Mouse (Mus musculus): ENCODE results near the gene Fancc. TPM values are rescaled to one million over a fixed set of nuclear protein-coding genes. Genes with fewer than 3 reads are reported as not detected.

The Fancc gene
- polyA plus RNA-seq, 3 experiments from 2014 or later = 8.5 to 18.0 (median 14.4) TPM

GRCm38 (mm10) chr13:63241665-63242064, 255.4 kb downstream of the Fancc start:
- ATAC-seq = no peak

- no peak for ATAC-seq
These were observed 256.2 kb downstream of the Fancc start for GRCm38 (mm10) chr13:63240835-63241234.

DNA sequence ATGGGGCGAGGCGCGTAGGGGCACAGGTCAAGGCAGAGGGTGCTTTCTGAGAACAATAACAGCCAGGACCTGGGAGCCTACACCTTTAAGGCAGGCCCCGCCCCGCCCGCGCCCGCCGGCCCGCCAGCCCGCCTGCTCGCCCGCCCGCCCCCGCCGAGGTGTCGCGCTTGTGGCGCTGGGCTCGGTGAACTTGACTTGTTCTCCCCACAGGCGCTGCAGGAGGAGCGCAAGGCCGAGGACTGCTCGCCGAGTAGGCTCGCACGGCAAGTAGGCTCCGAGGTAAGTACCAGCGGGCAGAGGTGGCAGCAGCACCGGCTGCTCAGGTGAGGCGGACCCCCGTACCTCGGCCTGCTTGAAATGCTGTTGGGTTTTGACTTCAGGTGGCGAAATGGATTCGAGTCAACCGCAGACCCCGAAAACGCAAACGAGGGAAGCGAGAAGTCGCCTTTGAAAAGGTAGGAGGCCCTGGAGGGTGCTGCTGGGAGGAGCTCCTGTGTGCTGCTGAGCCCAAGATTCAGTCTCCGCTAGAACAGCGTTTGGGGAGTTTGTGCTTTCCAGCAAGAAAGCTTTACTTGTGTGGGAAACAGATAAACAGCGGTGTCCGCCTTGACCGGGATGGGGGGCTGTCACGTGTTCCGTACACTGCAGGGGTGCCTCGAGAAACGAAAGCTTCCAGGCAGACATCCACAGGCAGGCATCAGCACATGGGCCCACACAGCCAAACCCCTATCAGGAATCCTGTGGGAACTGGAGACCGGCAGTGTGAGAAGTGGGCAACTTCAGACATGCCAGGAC, 257.0 kb downstream of the Fancc start:
- peak; percentile 54 for ATAC-seq

GRCm38 (mm10) chr13:63239301-63239804, 257.7 kb downstream of the Fancc start:
- ATAC-seq = no peak

DNA sequence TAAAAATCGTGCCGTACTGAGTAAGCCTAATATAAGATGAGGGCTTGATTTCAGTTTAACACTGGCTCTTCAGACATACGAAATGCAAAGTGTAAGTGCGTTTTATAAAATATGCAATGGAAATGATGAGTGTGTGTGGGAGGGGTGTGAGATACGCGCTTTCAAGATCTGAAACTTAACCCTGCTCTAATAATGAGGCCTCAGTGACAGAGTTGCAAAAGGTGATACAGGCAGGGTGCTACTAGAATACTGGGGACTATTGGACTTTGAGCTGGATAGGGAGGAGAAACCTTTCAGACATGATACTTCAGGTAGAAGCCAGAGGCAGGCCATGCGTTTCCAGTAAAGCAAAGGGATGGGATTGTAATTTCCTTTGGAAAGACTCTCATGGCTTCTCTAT, 259.0 kb downstream of the Fancc start:
- ATAC-seq = peak; percentile 55

DNA sequence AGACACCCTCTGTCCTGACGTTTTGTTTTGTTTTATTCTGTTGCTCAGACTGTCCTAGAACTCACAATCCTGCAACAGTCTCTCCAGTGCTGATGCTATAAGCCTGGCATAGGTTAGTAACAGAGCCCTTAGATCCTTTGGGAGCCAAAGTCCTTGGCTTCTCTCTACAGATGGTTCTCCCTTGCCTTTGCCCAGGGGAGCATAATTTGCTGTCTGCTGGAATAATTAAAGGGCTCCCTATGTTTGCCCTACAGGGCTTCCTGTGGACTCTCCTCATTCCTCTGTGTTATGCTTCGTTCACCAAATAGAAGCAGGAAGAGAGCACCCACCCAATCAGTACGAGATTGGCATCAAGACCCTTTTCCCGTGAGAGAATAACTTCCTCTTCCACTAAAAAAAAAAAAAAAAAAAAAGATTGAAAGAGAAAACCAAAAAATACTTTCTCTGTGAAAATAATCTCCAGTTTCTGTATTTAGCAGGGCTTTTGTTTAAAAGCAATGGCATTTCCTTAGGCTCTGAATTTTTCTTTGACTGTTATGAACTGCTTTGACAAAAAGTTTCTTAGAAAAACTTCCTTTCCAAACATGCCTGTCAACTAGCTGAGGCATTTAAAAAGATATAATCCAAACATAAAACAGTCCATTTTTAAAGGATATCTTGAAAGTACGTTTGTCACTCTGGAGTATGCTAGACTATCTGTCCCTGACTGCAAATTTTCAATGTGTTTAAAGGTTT, 260.8 kb downstream of the Fancc start:
- no peak for ATAC-seq

GRCm38 (mm10) chr13:63235551-63235950, 261.5 kb downstream of the Fancc start:
- no peak for ATAC-seq

Other genes with a start within 250 kb of the Fancc start
- gene Ptch1, start 76.3 kb upstream of the Fancc start, polyA plus RNA-seq (2017; shearing (Covaris generic)) = 10 to 100 TPM in 2 of 3 experiments, 1 to 10 TPM in 1; 9.5 to 13.2 (median 12.1) TPM

Measured in inflammation-experienced regulatory T-cells, adult 6 months (primary cell).